Mouse (Mus musculus) layer of hippocampus, adult 9-10 months (tissue): ENCODE data around the gene Scgb2b3.

ENCODE experiments used
- DNase-seq: peaks from one replicate; pipeline ENCODE4 v3.0.0; 2022; ENCODE audit warnings: low spot score

Scgb2b3 gene

GRCm38 (mm10) chr7:31362022-31362560 is at the start of gene Scgb2b3:
Scgb2b3 (minus strand) TSS chr7:31362072.
- no peak for DNase-seq

GRCm38 (mm10) chr7:31375292-31375691 is 13.4 kb upstream of the Scgb2b3 start, which contains the start of gene Scgb1b3:
Scgb1b3 (plus strand) TSS chr7:31375592.
- no peak for DNase-seq
